In the genomic region with DNA sequence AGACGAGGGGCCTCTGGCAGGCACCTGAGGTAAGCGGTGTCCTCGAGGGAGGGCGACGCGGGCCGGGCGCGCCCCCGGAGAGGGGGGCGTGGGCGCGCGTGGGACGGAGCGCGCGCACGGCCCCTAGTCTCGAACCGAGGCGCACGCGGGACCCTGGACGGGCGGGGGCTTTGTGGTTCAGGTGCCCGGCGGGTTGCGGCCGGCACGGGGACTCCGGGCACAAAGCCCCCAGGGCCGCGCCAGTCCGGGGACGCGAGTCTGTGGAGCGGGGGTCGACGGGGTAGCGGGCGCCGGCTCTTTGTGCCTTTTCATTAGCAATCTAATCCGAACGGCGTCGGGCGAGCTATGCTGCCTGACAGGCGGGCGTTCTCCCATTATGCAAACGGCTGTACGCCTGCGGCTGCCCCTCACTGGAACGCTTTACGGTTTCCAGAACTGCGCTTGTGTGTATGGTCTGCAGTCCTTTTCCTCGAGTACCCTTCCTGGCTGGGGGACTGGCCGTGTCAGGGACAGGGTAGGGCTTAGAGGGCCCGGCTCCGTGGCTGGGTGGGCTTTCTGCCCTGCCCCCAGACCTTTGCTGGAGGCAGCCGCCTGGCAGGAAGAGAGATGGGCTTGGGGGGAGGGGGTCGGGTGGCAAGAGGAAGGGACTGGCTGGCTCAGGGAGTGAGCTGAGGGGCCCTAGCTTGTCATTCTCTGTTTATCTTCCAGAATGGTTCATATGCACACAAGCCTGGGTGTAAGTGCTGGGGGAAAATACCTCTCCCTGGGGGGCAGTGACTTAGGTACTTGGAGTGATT, we compare ENCODE assay signal across 8 mouse cellular contexts. TPM values are rescaled to one million over a fixed set of nuclear protein-coding genes. Genes with fewer than 3 reads are reported as not detected.
DNase-seq lines count a peak whose midpoint lies in the region; ATAC-seq and TF ChIP-seq lines count a peak whose summit lies in the region.

No protein-coding gene starts in this region.

- DNase-seq in B cell, adult 2 months, result peak; percentile 45 to 49
- DNase-seq in T-cell, adult 2 months (ENCODE audit: low spot score), result peak; percentile 26
- DNase-seq in embryo, embryonic 9.5 days (ENCODE audit: extremely low spot score), result peak; percentile 83
- peak; percentile 65 for DNase-seq in kidney, postnatal 0 days (ENCODE audit: low spot score)
- no peak for DNase-seq in liver, embryonic 14.5 days (ENCODE audit: low read depth in 3 of 3, low spot score in 3 of 3)
- peak; percentile 58 for DNase-seq in naive thymus-derived CD4-positive, alpha-beta T cell, adult 2 months (ENCODE audit: low read depth)
- peak; percentile 64 for DNase-seq in thymus, postnatal 25 days

- under 1% methylated on average over 62 of the region's 62 CpGs for WGBS in heart, embryonic 13.5 days
- under 1% methylated on average over 62 of the region's 62 CpGs for WGBS in kidney, postnatal 0 days
- WGBS in liver, embryonic 14.5 days (ENCODE audit: insufficient replicate concordance), result under 1% methylated on average over 45 of the region's 62 CpGs

- no peaks in the 10 kb centered on the region for H3K36me3 ChIP-seq in heart, embryonic 13.5 days
- H3K36me3 ChIP-seq in kidney, postnatal 0 days (ENCODE audit: insufficient read depth, low read length), result no peaks in the 10 kb centered on the region
- H3K36me3 ChIP-seq in liver, embryonic 14.5 days (replicated peaks; ENCODE audit: control insufficient read depth, insufficient read depth, low read depth), result no peaks in the 10 kb centered on the region

- TF ChIP-seq EP300 in liver, embryonic 14.5 days (IDR thresholded peaks at IDR 0.05; ENCODE audit: low read depth), result no peak

- H3K9ac ChIP-seq in heart, embryonic 13.5 days, result peak overlapping the region; percentile 98
- H3K9ac ChIP-seq in kidney, postnatal 0 days (ENCODE audit: low read depth, low read length), result peak overlapping the region; percentile 93
- peak overlapping the region; percentile 87 for H3K9ac ChIP-seq in liver, embryonic 14.5 days (replicated peaks)

- peak overlapping the region; percentile 90 for H3K27ac ChIP-seq in heart, embryonic 13.5 days (replicated peaks)
- peak overlapping the region; percentile 92 for H3K27ac ChIP-seq in kidney, postnatal 0 days
- H3K27ac ChIP-seq in liver, embryonic 14.5 days, result peak overlapping the region; percentile 46

- no peaks in the 10 kb centered on the region for H3K9me3 ChIP-seq in heart, embryonic 13.5 days
- H3K9me3 ChIP-seq in kidney, postnatal 0 days (replicated peaks; ENCODE audit: low read length), result no peaks in the 10 kb centered on the region
- no peaks in the 10 kb centered on the region for H3K9me3 ChIP-seq in liver, embryonic 14.5 days (ENCODE audit: control insufficient read depth, low read length)

- H3K4me2 ChIP-seq in heart, embryonic 13.5 days, result peak overlapping the region; percentile 85
- H3K4me2 ChIP-seq in kidney, postnatal 0 days (ENCODE audit: low read length), result peak overlapping the region; percentile 95
- H3K4me2 ChIP-seq in liver, embryonic 14.5 days (ENCODE audit: low read depth), result peak overlapping the region; percentile 88

- H3K4me1 ChIP-seq in heart, embryonic 13.5 days, result peaks cover 51% of the 10 kb centered on the region
- H3K4me1 ChIP-seq in kidney, postnatal 0 days (replicated peaks; ENCODE audit: insufficient read depth, low read length), result peaks cover 24% of the 10 kb centered on the region
- peaks cover 27 to 38% of the 10 kb centered on the region in 2 experiments for H3K4me1 ChIP-seq in liver, embryonic 14.5 days (replicated peaks; ENCODE audit: control insufficient read depth in 2 of 2, insufficient read depth in 2 of 2, low read length in 1 of 2)

- TF ChIP-seq CTCF in kidney, postnatal 0 days (IDR thresholded peaks at IDR 0.05; ENCODE audit: low read depth), result no peak
- no peak for TF ChIP-seq CTCF in liver, embryonic 14.5 days (IDR thresholded peaks at IDR 0.05; ENCODE audit: low read depth)

- ATAC-seq in heart, embryonic 13.5 days (ENCODE audit: extremely low read depth, insufficient number of reproducible peaks, low FRiP score, low TSS enrichment), result peak; percentile 9; the same call in 1 of the 2 replicates
- ATAC-seq in kidney, postnatal 0 days (replicated peaks; ENCODE audit: low FRiP score, low read depth), result peak; percentile 67
- peak; percentile 42; the same call in 1 of the 2 replicates for ATAC-seq in liver, embryonic 14.5 days (ENCODE audit: insufficient read depth)

- H3K27me3 ChIP-seq in heart, embryonic 13.5 days (replicated peaks), result no peaks in the 10 kb centered on the region
- H3K27me3 ChIP-seq in kidney, postnatal 0 days (ENCODE audit: insufficient read depth, low read length), result no peaks in the 10 kb centered on the region
- no peaks in the 10 kb centered on the region for H3K27me3 ChIP-seq in liver, embryonic 14.5 days (ENCODE audit: control insufficient read depth, insufficient read depth, low read length)

- H3K4me3 ChIP-seq in heart, embryonic 13.5 days, result peak overlapping the region; percentile 96
- H3K4me3 ChIP-seq in kidney, postnatal 0 days (replicated peaks; ENCODE audit: low read depth, low read length), result peak overlapping the region; percentile 93
- H3K4me3 ChIP-seq in liver, embryonic 14.5 days (ENCODE audit: insufficient read depth in 1 of 2, low read depth in 2 of 2, low read length in 2 of 2), result peak overlapping the region; percentile 69 to 86

RNA-seq across cellular contexts. Expression of gene Hic2, which starts 0.5 kb away (rescaled TPM):
- 4.1 and 4.6 TPM in 2 replicates for polyA plus RNA-seq in heart, embryonic 13.5 days (2015; fragmentation: Nextera tagmentation; extraction: Ambion mirVana)
- 2.1 and 2.4 TPM in 2 replicates for polyA plus RNA-seq in kidney, postnatal 0 days (2015; fragmentation: Nextera tagmentation; extraction: Ambion mirVana)
- 2.0 and 2.2 TPM in 2 replicates for polyA plus RNA-seq in liver, embryonic 14.5 days (2012; rRNA removed)
- 2.0 TPM in 2 replicates for polyA plus RNA-seq in liver, embryonic 14.5 days (2014; fragmentation: Nextera tagmentation; extraction: Ambion mirVana)

RNA-seq across cellular contexts. Expression of gene Rimbp3, which starts 25.5 kb away (rescaled TPM):
- polyA plus RNA-seq in heart, embryonic 13.5 days (2015; fragmentation: Nextera tagmentation; extraction: Ambion mirVana), result 0.17 and 0.18 TPM in 2 replicates
- polyA plus RNA-seq in kidney, postnatal 0 days (2015; fragmentation: Nextera tagmentation; extraction: Ambion mirVana), result 0.26 and 0.28 TPM in 2 replicates
- polyA plus RNA-seq in liver, embryonic 14.5 days (2012; rRNA removed), result 0.01 and 0.03 TPM in 2 replicates
- polyA plus RNA-seq in liver, embryonic 14.5 days (2014; fragmentation: Nextera tagmentation; extraction: Ambion mirVana), result 0.05 and 0.06 TPM in 2 replicates

RNA-seq across cellular contexts. Expression of gene Ube2l3, which starts 31.5 kb away (rescaled TPM):
- 292 and 303 TPM in 2 replicates for polyA plus RNA-seq in heart, embryonic 13.5 days (2015; fragmentation: Nextera tagmentation; extraction: Ambion mirVana)
- polyA plus RNA-seq in kidney, postnatal 0 days (2015; fragmentation: Nextera tagmentation; extraction: Ambion mirVana), result 316 and 327 TPM in 2 replicates
- 34.6 and 65.1 TPM in 2 replicates for polyA plus RNA-seq in liver, embryonic 14.5 days (2012; rRNA removed)
- 208 and 218 TPM in 2 replicates for polyA plus RNA-seq in liver, embryonic 14.5 days (2014; fragmentation: Nextera tagmentation; extraction: Ambion mirVana)

RNA-seq across cellular contexts. Expression of gene Tmem191c, which starts 42.0 kb away (rescaled TPM):
- 7.0 and 7.6 TPM in 2 replicates for polyA plus RNA-seq in heart, embryonic 13.5 days (2015; fragmentation: Nextera tagmentation; extraction: Ambion mirVana)
- 12.4 and 15.9 TPM in 2 replicates for polyA plus RNA-seq in kidney, postnatal 0 days (2015; fragmentation: Nextera tagmentation; extraction: Ambion mirVana)
- 2.9 and 4.3 TPM in 2 replicates for polyA plus RNA-seq in liver, embryonic 14.5 days (2012; rRNA removed)
- polyA plus RNA-seq in liver, embryonic 14.5 days (2014; fragmentation: Nextera tagmentation; extraction: Ambion mirVana), result 1.6 TPM in 2 replicates

Comparison
In these comparisons a context has a peak if more than half of its experiments do, and no peak if none do; other contexts are left out.
1. DNase-seq: peak in B cell, adult 2 months (2 of 2), T-cell, adult 2 months (single experiment), embryo, embryonic 9.5 days (single experiment), kidney, postnatal 0 days (single experiment), naive thymus-derived CD4-positive, alpha-beta T cell, adult 2 months (single experiment) and thymus, postnatal 25 days (single experiment); none in liver, embryonic 14.5 days (0 of 3).
2. ATAC-seq: peak in every context shown above with its lines; median percentile 67 in kidney, postnatal 0 days; 42 in liver, embryonic 14.5 days; 9 in heart, embryonic 13.5 days.
3. Peak in every context shown above with its lines, with median percentiles within 50 percentile points of each other: H3K27ac ChIP-seq, H3K4me2 ChIP-seq, H3K4me3 ChIP-seq and H3K9ac ChIP-seq.